12 mouse cellular contexts compared by ENCODE assay signal in genomic region chr9:72033271-72033670, GRCm38 (mm10).
"Had no signal": no experiment of that assay in that cellular context is flagged by ENCODE, and none has a peak within 500 bp of the region (broad histone marks: within the 10 kb centered on the region; RNA-seq: fewer than 3 reads in every experiment).

No protein-coding gene starts in this region.

- H3K4me2 ChIP-seq: kidney, embryonic 15.5 days; liver, embryonic 13.5 days; midbrain, embryonic 11.5 days had no signal

- H3K9ac ChIP-seq: kidney, embryonic 15.5 days; liver, embryonic 13.5 days had no signal

- H3K9me3 ChIP-seq: kidney, embryonic 15.5 days; liver, embryonic 13.5 days had no signal

- H3K27me3 ChIP-seq: kidney, embryonic 15.5 days; liver, embryonic 13.5 days had no signal

- DNase-seq: kidney, adult 8-10 months; kidney, postnatal 10 days; kidney, postnatal 36 days; layer of hippocampus, adult 9-11 months; liver, embryonic 13.5 days; lung, adult 2 months; lung, postnatal 14 days; lung, postnatal 4 days; midbrain, embryonic 14.5 days; thymus, postnatal 36 days had no signal

- H3K36me3 ChIP-seq: kidney, embryonic 15.5 days; liver, embryonic 13.5 days had no signal

- H3K4me3 ChIP-seq: kidney, embryonic 15.5 days; liver, embryonic 13.5 days had no signal

- H3K27ac ChIP-seq: kidney, embryonic 15.5 days; liver, embryonic 13.5 days had no signal
